Mouse (Mus musculus) hindbrain, embryonic 12.5 days (tissue): Measurements from ENCODE around the gene Kcns3. TPM values are rescaled to one million over a fixed set of nuclear protein-coding genes. Genes with fewer than 3 reads are reported as not detected.
"Not testable (repeated sequence)": the region's sequence is repeated elsewhere in the genome, so short reads cannot be mapped to it uniquely, and the experiment has no call there.

Experiments used
- ATAC-seq: fragments of 200-750 bp; cut with Nextera tagmentation; 2 replicates; pipeline ENCODE4 v1.8.0; 2017; ENCODE audit warnings: moderate TSS enrichment; ENCODE audit not compliant: low FRiP score
- H3K27ac ChIP-seq: fragments of 300-500 bp; sonication (generic); 2 replicates; pipeline ENCODE4 v1.5.1; 2016; ENCODE audit warnings: mild to moderate bottlenecking
- H3K27me3 ChIP-seq: fragments of 300-500 bp; sonication (generic); 2 replicates; pipeline ENCODE4 v1.6.1; 2016; ENCODE audit warnings: mild to moderate bottlenecking
- H3K36me3 ChIP-seq: fragments of 300-500 bp; sonication (generic); 2 replicates; pipeline ENCODE4 v1.6.1; 2016; ENCODE audit warnings: mild to moderate bottlenecking
- H3K4me1 ChIP-seq: fragments of 300-500 bp; sonication (generic); 2 replicates; pipeline ENCODE4 v1.6.1; 2016
- H3K4me2 ChIP-seq: fragments of 300-500 bp; sonication (generic); replicated peaks from 2 replicates; pipeline ENCODE4 v1.6.1; 2016; ENCODE audit warnings: mild to moderate bottlenecking
- H3K4me3 ChIP-seq: fragments of 300-500 bp; sonication (generic); 2 replicates; pipeline ENCODE4 v1.5.1; 2016; ENCODE audit warnings: mild to moderate bottlenecking
- H3K9ac ChIP-seq: fragments of 300-500 bp; sonication (generic); 2 replicates; pipeline ENCODE4 v1.6.1; 2016; ENCODE audit warnings: mild to moderate bottlenecking, moderate library complexity
- H3K9me3 ChIP-seq: fragments of 300-500 bp; sonication (generic); replicated peaks from 2 replicates; pipeline ENCODE4 v1.6.1; 2016; ENCODE audit warnings: mild to moderate bottlenecking
- WGBS: fragments of 180-500 bp; shearing (Covaris S2); methylation state at CpG from one replicate; pipeline ENCODE4 v1.1.7; 2016; 5-methylcytosine and 5-hydroxymethylcytosine counted together
- polyA plus RNA-seq: library from polyadenylated mRNA; unstranded; fragments of >200 nt; fragmentation: Nextera tagmentation; extraction: Ambion mirVana; gene quantifications from 2 replicates; pipeline ENCODE4 v1.2.1, GENCODE M21; 2016

Kcns3 gene
- polyA plus RNA-seq, 1 experiment from 2014 or later: 0.98 TPM

- H3K9ac ChIP-seq, H3K36me3 ChIP-seq, H3K27me3 ChIP-seq, ATAC-seq, H3K9me3 ChIP-seq, H3K4me2 ChIP-seq, H3K4me1 ChIP-seq, H3K27ac ChIP-seq, H3K4me3 ChIP-seq: not testable (repeated sequence)
- 64% methylated on average over 4 of the region's 4 CpGs for WGBS
Observed at GRCm38 (mm10) chr12:11052676-11053075, 98.2 kb downstream of the Kcns3 start.

- no peak overlapping the region for H3K4me3 ChIP-seq
- no peak overlapping the region for H3K9ac ChIP-seq
- no peak for ATAC-seq
- no peaks in the 10 kb centered on the region for H3K27me3 ChIP-seq
- no peaks in the 10 kb centered on the region for H3K9me3 ChIP-seq
- no peak overlapping the region for H3K27ac ChIP-seq
- no peaks in the 10 kb centered on the region for H3K4me1 ChIP-seq
- no peak overlapping the region for H3K4me2 ChIP-seq
- no peaks in the 10 kb centered on the region for H3K36me3 ChIP-seq
Observed at GRCm38 (mm10) chr12:11041821-11042220, 109.0 kb downstream of the Kcns3 start.

Other genes starting within 250 kb of the Kcns3 start
- not detected in 2 replicates for gene Msgn1, start 57.9 kb upstream of the Kcns3 start, polyA plus RNA-seq
- 7.6 and 10.4 TPM in 2 replicates for gene Gen1, start 114.7 kb upstream of the Kcns3 start, polyA plus RNA-seq
- 125 and 128 TPM in 2 replicates for gene Smc6, start 114.8 kb upstream of the Kcns3 start, polyA plus RNA-seq